Mouse (Mus musculus): ENCODE results near the gene Ercc8. TPM values are rescaled to one million over a fixed set of nuclear protein-coding genes. Genes with fewer than 3 reads are reported as not detected.

The Ercc8 gene
- polyA plus RNA-seq, 1 experiment from 2014 or later, result 31.8 TPM

GRCm38 (mm10) chr13:108129070-108129469 is 29.5 kb upstream of the Ercc8 start:
- Histone ChIP-seq H3K27me3 (no peaks in the 10 kb centered on the region), H3K9ac (no peak overlapping the region), H3K4me2 (no peak overlapping the region), H3K9me3 (no peaks in the 10 kb centered on the region), H3K27ac (replicated peaks) (no peak overlapping the region), H3K4me1 (replicated peaks) (no peaks in the 10 kb centered on the region; the same call in 1 of the 2 replicates), H3K36me3 (no peaks in the 10 kb centered on the region), H3K4me3 (no peak overlapping the region)
- 60% methylated on average over 7 of the region's 7 CpGs for WGBS
- ATAC-seq (ENCODE audit: low FRiP score, low read depth), result no peak

GRCm38 (mm10) chr13:108130737-108131136 is 27.8 kb upstream of the Ercc8 start:
- no peak for ATAC-seq (ENCODE audit: low FRiP score, low read depth)
- 87% methylated on average over 5 of the region's 5 CpGs for WGBS
- Histone ChIP-seq H3K27me3 (no peaks in the 10 kb centered on the region), H3K9me3 (no peaks in the 10 kb centered on the region), H3K36me3 (no peaks in the 10 kb centered on the region), H3K4me2 (no peak overlapping the region), H3K4me1 (replicated peaks) (no peaks in the 10 kb centered on the region), H3K4me3 (no peak overlapping the region), H3K9ac (no peak overlapping the region), H3K27ac (replicated peaks) (no peak overlapping the region)

GRCm38 (mm10) chr13:108132031-108132819 is 26.3 kb upstream of the Ercc8 start:
- Histone ChIP-seq H3K36me3 (no peaks in the 10 kb centered on the region), H3K9ac (no peak overlapping the region), H3K4me2 (no peak overlapping the region), H3K9me3 (no peaks in the 10 kb centered on the region), H3K4me3 (no peak overlapping the region), H3K27ac (replicated peaks) (no peak overlapping the region), H3K27me3 (no peaks in the 10 kb centered on the region), H3K4me1 (replicated peaks) (no peaks in the 10 kb centered on the region)
- ATAC-seq (ENCODE audit: low FRiP score, low read depth), result no peak
- WGBS, result 76% methylated on average over 6 of the region's 6 CpGs

GRCm38 (mm10) chr13:108135617-108136016 is 22.9 kb upstream of the Ercc8 start:
- Histone ChIP-seq H3K4me3 (no peak overlapping the region), H3K4me2 (no peak overlapping the region), H3K27me3 (no peaks in the 10 kb centered on the region), H3K27ac (replicated peaks) (no peak overlapping the region), H3K9me3 (no peaks in the 10 kb centered on the region), H3K4me1 (replicated peaks) (no peaks in the 10 kb centered on the region), H3K9ac (no peak overlapping the region), H3K36me3 (no peaks in the 10 kb centered on the region)
- no peak for ATAC-seq (ENCODE audit: low FRiP score, low read depth)
- WGBS, result 84% methylated on average over 6 of the region's 6 CpGs

GRCm38 (mm10) chr13:108138403-108138977 is 20.0 kb upstream of the Ercc8 start:
- Histone ChIP-seq H3K36me3 (no peaks in the 10 kb centered on the region), H3K9ac (no peak overlapping the region), H3K4me2 (no peak overlapping the region), H3K27me3 (no peaks in the 10 kb centered on the region), H3K27ac (replicated peaks) (no peak overlapping the region), H3K4me1 (replicated peaks) (no peaks in the 10 kb centered on the region), H3K9me3 (no peaks in the 10 kb centered on the region), H3K4me3 (no peak overlapping the region)
- 85% methylated on average over 5 of the region's 5 CpGs for WGBS
- no peak for ATAC-seq (ENCODE audit: low FRiP score, low read depth)

GRCm38 (mm10) chr13:108144086-108144485 is 14.4 kb upstream of the Ercc8 start:
- ATAC-seq (ENCODE audit: low FRiP score, low read depth), result no peak
- H3K9me3 ChIP-seq, result no peaks in the 10 kb centered on the region
- WGBS, result 94% methylated on average over 8 of the region's 8 CpGs
- H3K27me3 ChIP-seq, result no peaks in the 10 kb centered on the region
- H3K4me2 ChIP-seq, result no peak overlapping the region
- no peaks in the 10 kb centered on the region for H3K36me3 ChIP-seq
- H3K4me1 ChIP-seq (replicated peaks), result no peaks in the 10 kb centered on the region
- no peak overlapping the region for H3K4me3 ChIP-seq
- H3K27ac ChIP-seq (replicated peaks), result no peak overlapping the region
- no peak overlapping the region for H3K9ac ChIP-seq

GRCm38 (mm10) chr13:108151782-108152181 is 6.7 kb upstream of the Ercc8 start:
- Histone ChIP-seq H3K4me1 (replicated peaks) (no peaks in the 10 kb centered on the region), H3K27ac (replicated peaks) (no peak overlapping the region), H3K9ac (no peak overlapping the region), H3K4me3 (no peak overlapping the region), H3K27me3 (no peaks in the 10 kb centered on the region), H3K9me3 (no peaks in the 10 kb centered on the region), H3K4me2 (no peak overlapping the region), H3K36me3 (no peaks in the 10 kb centered on the region)
- no peak for ATAC-seq (ENCODE audit: low FRiP score, low read depth)

- peak; percentile 67; the same call in 1 of the 2 replicates for ATAC-seq (ENCODE audit: low FRiP score, low read depth)
- 64% methylated on average over 8 of the region's 8 CpGs for WGBS
- H3K9me3 ChIP-seq, result no peaks in the 10 kb centered on the region
Measured at GRCm38 (mm10) chr13:108152650-108153372, 5.7 kb upstream of the Ercc8 start.

GRCm38 (mm10) chr13:108157156-108157555 is 1.4 kb upstream of the Ercc8 start:
- Histone ChIP-seq H3K27ac (replicated peaks) (no peak overlapping the region), H3K4me2 (peak overlapping the region; percentile 72; the same call in 1 of the 2 replicates), H3K4me3 (peak overlapping the region; percentile 85; the same call in 1 of the 2 replicates), H3K9ac (no peak overlapping the region), H3K27me3 (no peaks in the 10 kb centered on the region), H3K36me3 (peaks cover 5% of the 10 kb centered on the region), H3K4me1 (replicated peaks) (peaks cover 18% of the 10 kb centered on the region), H3K9me3 (no peaks in the 10 kb centered on the region)
- no peak for ATAC-seq (ENCODE audit: low FRiP score, low read depth)
- 79% methylated on average over 2 of the region's 2 CpGs for WGBS

More at GRCm38 (mm10) chr13:108152650-108153372, 5.7 kb upstream of the Ercc8 start:
- Histone ChIP-seq H3K9ac (no peak overlapping the region), H3K4me1 (replicated peaks) (peaks cover 7% of the 10 kb centered on the region; the same call in 1 of the 2 replicates), H3K4me2 (no peak overlapping the region), H3K27ac (replicated peaks) (no peak overlapping the region), H3K36me3 (no peaks in the 10 kb centered on the region), H3K27me3 (no peaks in the 10 kb centered on the region), H3K4me3 (no peak overlapping the region)

GRCm38 (mm10) chr13:108157732-108158464 is 633 bp upstream of the Ercc8 start:
- H3K4me3 ChIP-seq, result peak overlapping the region; percentile 85
- H3K4me1 ChIP-seq (replicated peaks), result peaks cover 18% of the 10 kb centered on the region
- peak overlapping the region; percentile 72 for H3K4me2 ChIP-seq
- no peaks in the 10 kb centered on the region for H3K9me3 ChIP-seq
- H3K27me3 ChIP-seq, result no peaks in the 10 kb centered on the region
- WGBS, result 3% methylated on average over 42 of the region's 42 CpGs
- peaks cover 5% of the 10 kb centered on the region for H3K36me3 ChIP-seq
- peak overlapping the region; percentile 62 for H3K27ac ChIP-seq (replicated peaks)
- ATAC-seq (ENCODE audit: low FRiP score, low read depth), result no peak; the same call in 1 of the 2 replicates
- H3K9ac ChIP-seq, result peak overlapping the region; percentile 51

- no peak for ATAC-seq (ENCODE audit: low FRiP score, low read depth)
- Histone ChIP-seq H3K9ac (peak overlapping the region; percentile 63), H3K4me1 (replicated peaks) (peaks cover 18% of the 10 kb centered on the region), H3K27ac (replicated peaks) (no peak overlapping the region), H3K4me3 (peak overlapping the region; percentile 85), H3K27me3 (no peaks in the 10 kb centered on the region), H3K36me3 (peaks cover 5% of the 10 kb centered on the region), H3K9me3 (no peaks in the 10 kb centered on the region), H3K4me2 (peak overlapping the region; percentile 72)
- 5% methylated on average over 8 of the region's 8 CpGs for WGBS
Measured at GRCm38 (mm10) chr13:108159241-108159575, 677 bp downstream of the Ercc8 start.
